Mouse (Mus musculus) adrenal gland, postnatal 14 days (tissue): ENCODE measurements around the gene Gm30302. TPM values are rescaled to one million over a fixed set of nuclear protein-coding genes. Genes with fewer than 3 reads are reported as not detected.

Source experiments
- DNase-seq: peaks from one replicate; pipeline ENCODE4 v3.0.0; 2021; ENCODE audit warnings: mixed read lengths
- total RNA-seq: library from RNA; stranded (reverse); gene quantifications from 2 replicates; pipeline ENCODE4 v1.2.3, GENCODE M21; 2021

Gene Gm30302
- total RNA-seq, 1 experiment from 2014 or later, result not detected

GRCm38 (mm10) chr13:49738011-49738410 is 60.8 kb downstream of the Gm30302 start:
- DNase-seq, result no peak

GRCm38 (mm10) chr13:49736430-49736829 is 62.4 kb downstream of the Gm30302 start:
- no peak for DNase-seq

Other genes with a start within 250 kb of the Gm30302 start
- gene Omd, start 216.5 kb downstream of the Gm30302 start, total RNA-seq, result 3.8 and 6.4 TPM in 2 replicates
- gene Ogn, start 191.0 kb downstream of the Gm30302 start, total RNA-seq, result 40.3 and 45.5 TPM in 2 replicates
- 5.0 and 5.9 TPM in 2 replicates for gene Cenpp, start 146.2 kb downstream of the Gm30302 start, total RNA-seq
- 23.6 and 25.0 TPM in 2 replicates for gene Nol8, start 145.9 kb downstream of the Gm30302 start, total RNA-seq
- gene Iars, start 116.9 kb downstream of the Gm30302 start, total RNA-seq, result 74.4 and 80.8 TPM in 2 replicates